In genomic region chr14:120848083-120848951, GRCm38 (mm10) we compare ENCODE assay signal across 19 mouse cellular contexts.
DNase-seq lines count a peak whose midpoint lies in the region; ATAC-seq and TF ChIP-seq lines count a peak whose summit lies in the region.
"Had no signal": no experiment of that assay in that cellular context is flagged by ENCODE, and none has a peak within 500 bp of the region (broad histone marks: within the 10 kb centered on the region; RNA-seq: fewer than 3 reads in every experiment).

No protein-coding gene starts in this region.

- no peaks in the 10 kb centered on the region for H3K36me3 ChIP-seq in forebrain, postnatal 0 days (ENCODE audit: insufficient read depth)
- no peaks in the 10 kb centered on the region for H3K36me3 ChIP-seq in forebrain, embryonic 14.5 days (ENCODE audit: control insufficient read depth, insufficient read depth, low read length)
- no peaks in the 10 kb centered on the region for H3K36me3 ChIP-seq in kidney, embryonic 14.5 days (ENCODE audit: control insufficient read depth, insufficient read depth, low read length)
- no peaks in the 10 kb centered on the region for H3K36me3 ChIP-seq in midbrain, embryonic 11.5 days (ENCODE audit: control insufficient read depth, insufficient read depth, low read length)
- no peaks in the 10 kb centered on the region for H3K36me3 ChIP-seq in midbrain, embryonic 15.5 days (replicated peaks)
- H3K36me3 ChIP-seq in thymus, adult 2 months (ENCODE audit: control insufficient read depth, insufficient read depth, low read length), result no peaks in the 10 kb centered on the region
- H3K36me3 ChIP-seq: forebrain, embryonic 12.5 days; neural tube, embryonic 13.5 days had no signal

- H3K27me3 ChIP-seq in forebrain, postnatal 0 days (ENCODE audit: insufficient read depth, low read length), result no peaks in the 10 kb centered on the region
- H3K27me3 ChIP-seq in forebrain, embryonic 14.5 days (replicated peaks; ENCODE audit: control insufficient read depth, insufficient read depth, low read length), result no peaks in the 10 kb centered on the region
- no peaks in the 10 kb centered on the region for H3K27me3 ChIP-seq in kidney, embryonic 14.5 days (ENCODE audit: control insufficient read depth, insufficient read depth, low read length)
- H3K27me3 ChIP-seq in midbrain, embryonic 11.5 days (ENCODE audit: control insufficient read depth, insufficient read depth, low read length), result no peaks in the 10 kb centered on the region
- H3K27me3 ChIP-seq in midbrain, embryonic 15.5 days (replicated peaks), result no peaks in the 10 kb centered on the region
- no peaks in the 10 kb centered on the region for H3K27me3 ChIP-seq in thymus, adult 2 months (ENCODE audit: control insufficient read depth, insufficient read depth, low read length)
- H3K27me3 ChIP-seq: forebrain, embryonic 12.5 days; neural tube, embryonic 13.5 days had no signal

- 35% methylated on average over 11 of the region's 11 CpGs for WGBS in forebrain, postnatal 0 days
- WGBS in forebrain, embryonic 14.5 days, result 40% methylated on average over 11 of the region's 11 CpGs
- WGBS in kidney, embryonic 14.5 days, result 33% methylated on average over 11 of the region's 11 CpGs
- 42% methylated on average over 11 of the region's 11 CpGs for WGBS in midbrain, embryonic 11.5 days
- 35% methylated on average over 11 of the region's 11 CpGs for WGBS in midbrain, embryonic 15.5 days
- WGBS in thymus, adult 2 months, result 60% methylated on average over 11 of the region's 11 CpGs

- no peak overlapping the region for H3K9ac ChIP-seq in forebrain, postnatal 0 days
- no peak overlapping the region for H3K9ac ChIP-seq in forebrain, embryonic 14.5 days (ENCODE audit: low read length)
- H3K9ac ChIP-seq in kidney, embryonic 14.5 days (ENCODE audit: low read depth, low read length), result no peak overlapping the region
- no peak overlapping the region for H3K9ac ChIP-seq in midbrain, embryonic 11.5 days (ENCODE audit: low read length)
- H3K9ac ChIP-seq in midbrain, embryonic 15.5 days, result no peak overlapping the region
- H3K9ac ChIP-seq: forebrain, embryonic 12.5 days; neural tube, embryonic 13.5 days had no signal

- TF ChIP-seq CTCF in forebrain, postnatal 0 days (IDR thresholded peaks at IDR 0.05; ENCODE audit: low read depth), result no peak
- TF ChIP-seq CTCF in thymus, adult 2 months (IDR thresholded peaks at IDR 0.05; ENCODE audit: borderline replicate concordance, control insufficient read depth, extremely low read depth, insufficient read depth, low read length, poor library complexity), result no peak

- no peaks in the 10 kb centered on the region for H3K9me3 ChIP-seq in forebrain, postnatal 0 days (ENCODE audit: low read length)
- no peaks in the 10 kb centered on the region for H3K9me3 ChIP-seq in forebrain, embryonic 14.5 days (replicated peaks; ENCODE audit: control insufficient read depth, low read length)
- H3K9me3 ChIP-seq in kidney, embryonic 14.5 days (ENCODE audit: control insufficient read depth, low read length), result no peaks in the 10 kb centered on the region
- no peaks in the 10 kb centered on the region for H3K9me3 ChIP-seq in midbrain, embryonic 11.5 days (ENCODE audit: control insufficient read depth, low read length)
- no peaks in the 10 kb centered on the region for H3K9me3 ChIP-seq in midbrain, embryonic 15.5 days
- H3K9me3 ChIP-seq: forebrain, embryonic 12.5 days; neural tube, embryonic 13.5 days had no signal

- no peak for DNase-seq in forebrain, postnatal 0 days
- DNase-seq in forebrain, embryonic 14.5 days (ENCODE audit: low spot score), result no peak
- no peak for DNase-seq in kidney, postnatal 36 days
- no peak for DNase-seq in midbrain, embryonic 11.5 days (ENCODE audit: low spot score, missing footprints)
- DNase-seq in thymus, adult 2 months, result no peak
- DNase-seq: adrenal gland, postnatal 36 days; cerebellum, adult 18-20 months; cerebellum, postnatal 25 days; embryo, embryonic 11 days; gastrocnemius, postnatal 25 days; liver; lung, postnatal 10 days; thymus, postnatal 25 days had no signal

- peak; percentile 57 for ATAC-seq in forebrain, postnatal 0 days
- ATAC-seq in forebrain, embryonic 14.5 days, result no peak
- ATAC-seq in kidney, embryonic 14.5 days (ENCODE audit: low FRiP score, low TSS enrichment), result peak; percentile 67; the same call in 1 of the 2 replicates
- peak; percentile 43; the same call in 1 of the 2 replicates for ATAC-seq in midbrain, embryonic 11.5 days (ENCODE audit: low FRiP score)
- no peak; the same call in 1 of the 2 replicates for ATAC-seq in midbrain, embryonic 15.5 days (replicated peaks)
- ATAC-seq: hindbrain, embryonic 16.5 days; intestine, postnatal 0 days had no signal

- no peak for TF ChIP-seq POLR2A in thymus, adult 2 months (IDR thresholded peaks at IDR 0.05; ENCODE audit: control insufficient read depth, extremely low read depth, insufficient read depth, low read length, poor library complexity)

- no peak overlapping the region for H3K4me2 ChIP-seq in forebrain, postnatal 0 days (ENCODE audit: low read depth)
- no peak overlapping the region for H3K4me2 ChIP-seq in forebrain, embryonic 14.5 days (ENCODE audit: low read length)
- no peak overlapping the region for H3K4me2 ChIP-seq in kidney, embryonic 14.5 days (replicated peaks; ENCODE audit: low read depth, low read length)
- no peak overlapping the region for H3K4me2 ChIP-seq in midbrain, embryonic 11.5 days
- H3K4me2 ChIP-seq in midbrain, embryonic 15.5 days, result no peak overlapping the region
- H3K4me2 ChIP-seq: forebrain, embryonic 12.5 days; neural tube, embryonic 13.5 days had no signal

- H3K4me1 ChIP-seq in forebrain, postnatal 0 days (ENCODE audit: insufficient read depth), result no peaks in the 10 kb centered on the region
- no peaks in the 10 kb centered on the region for H3K4me1 ChIP-seq in forebrain, embryonic 14.5 days (ENCODE audit: control insufficient read depth, insufficient read depth, low read length)
- H3K4me1 ChIP-seq in kidney, embryonic 14.5 days (ENCODE audit: control insufficient read depth, insufficient read depth, low read length), result 0 out of 2 replicates have a peak, but pooled peaks cover 14% of the 10 kb centered on the region
- peaks cover 8% of the 10 kb centered on the region for H3K4me1 ChIP-seq in midbrain, embryonic 11.5 days (ENCODE audit: control insufficient read depth, insufficient read depth, low read length)
- H3K4me1 ChIP-seq in midbrain, embryonic 15.5 days, result peaks cover 11% of the 10 kb centered on the region; the same call in 1 of the 2 replicates
- no peaks in the 10 kb centered on the region for H3K4me1 ChIP-seq in thymus, adult 2 months (replicated peaks; ENCODE audit: control insufficient read depth, insufficient read depth, low read length)
- H3K4me1 ChIP-seq: neural tube, embryonic 13.5 days had no signal

- H3K27ac ChIP-seq in forebrain, postnatal 0 days (ENCODE audit: low read depth, low read length), result no peak overlapping the region
- H3K27ac ChIP-seq in forebrain, embryonic 14.5 days (ENCODE audit: low read depth, low read length), result no peak overlapping the region
- H3K27ac ChIP-seq in kidney, embryonic 14.5 days (ENCODE audit: low read depth, low read length), result no peak overlapping the region
- no peak overlapping the region for H3K27ac ChIP-seq in midbrain, embryonic 11.5 days (ENCODE audit: low read depth, low read length)
- no peak overlapping the region for H3K27ac ChIP-seq in midbrain, embryonic 15.5 days
- no peak overlapping the region for H3K27ac ChIP-seq in thymus, adult 2 months (ENCODE audit: control insufficient read depth, insufficient read depth, low read length)
- H3K27ac ChIP-seq: forebrain, embryonic 12.5 days; neural tube, embryonic 13.5 days had no signal

- no peak overlapping the region for H3K4me3 ChIP-seq in forebrain, postnatal 0 days (ENCODE audit: low read depth, low read length)
- H3K4me3 ChIP-seq in forebrain, embryonic 14.5 days (ENCODE audit: low read depth, low read length), result no peak overlapping the region
- no peak overlapping the region for H3K4me3 ChIP-seq in kidney, embryonic 14.5 days (ENCODE audit: low read length)
- H3K4me3 ChIP-seq in midbrain, embryonic 11.5 days (ENCODE audit: low read depth, low read length), result no peak overlapping the region
- H3K4me3 ChIP-seq in midbrain, embryonic 15.5 days, result no peak overlapping the region
- no peak overlapping the region for H3K4me3 ChIP-seq in thymus, adult 2 months (ENCODE audit: control insufficient read depth, insufficient read depth, low read length)
- H3K4me3 ChIP-seq: forebrain, embryonic 12.5 days; neural tube, embryonic 13.5 days had no signal

Comparison
In these comparisons a context has a peak if more than half of its experiments do, and no peak if none do; other contexts are left out.
1. ATAC-seq: peak in forebrain, postnatal 0 days (single experiment), kidney, embryonic 14.5 days (single experiment) and midbrain, embryonic 11.5 days (single experiment); none in forebrain, embryonic 14.5 days (single experiment) and midbrain, embryonic 15.5 days (single experiment).